Mouse (Mus musculus): ENCODE data around the gene Fam104a.
A peak's percentile ranks its signal among the peaks of the same experiment; 100 is the strongest.

The Fam104a gene

DNA sequence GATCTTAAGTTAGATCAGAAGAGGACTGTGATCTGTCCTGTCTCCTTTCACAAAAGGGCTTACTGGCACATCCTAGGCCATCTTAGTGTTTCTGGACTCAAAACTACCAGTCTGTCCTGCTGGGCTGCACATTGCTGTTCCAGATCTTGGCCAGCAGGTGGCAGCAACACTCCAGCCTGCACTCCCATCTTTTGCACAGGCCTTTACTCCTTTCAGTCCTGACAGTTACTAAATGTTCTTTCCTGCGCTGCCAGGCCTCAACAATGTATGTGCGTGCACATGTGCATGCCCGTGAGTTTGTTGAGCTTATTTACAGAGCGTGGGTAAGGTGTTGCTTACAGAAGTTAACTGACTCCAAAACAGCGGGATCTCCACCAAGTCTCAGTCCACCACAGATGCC is 19.8 kb upstream of the Fam104a start:
- peak; percentile 84 for DNase-seq (ENCODE audit: low read depth, low spot score)

DNA sequence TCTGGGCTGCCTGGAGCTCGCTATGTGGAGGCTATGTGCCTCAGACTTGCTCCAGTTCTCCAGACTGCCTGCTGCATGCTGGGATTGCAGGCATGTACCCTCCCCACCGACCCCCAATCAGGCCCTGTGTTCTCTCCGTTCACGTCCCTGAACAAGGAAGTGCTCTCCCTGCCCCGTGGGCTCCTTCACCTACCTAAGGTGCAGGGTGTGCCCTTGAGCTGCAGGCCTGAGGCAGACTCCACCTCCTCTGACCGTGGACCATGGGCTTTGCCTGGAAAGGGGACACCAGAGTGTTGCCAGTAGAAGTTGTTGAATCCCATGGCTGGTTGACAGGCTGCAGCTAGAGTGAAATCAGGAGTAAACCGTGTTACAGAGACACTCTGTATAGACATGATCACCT is 15.7 kb upstream of the Fam104a start:
- no peak for DNase-seq (ENCODE audit: low read depth, low spot score)

DNA sequence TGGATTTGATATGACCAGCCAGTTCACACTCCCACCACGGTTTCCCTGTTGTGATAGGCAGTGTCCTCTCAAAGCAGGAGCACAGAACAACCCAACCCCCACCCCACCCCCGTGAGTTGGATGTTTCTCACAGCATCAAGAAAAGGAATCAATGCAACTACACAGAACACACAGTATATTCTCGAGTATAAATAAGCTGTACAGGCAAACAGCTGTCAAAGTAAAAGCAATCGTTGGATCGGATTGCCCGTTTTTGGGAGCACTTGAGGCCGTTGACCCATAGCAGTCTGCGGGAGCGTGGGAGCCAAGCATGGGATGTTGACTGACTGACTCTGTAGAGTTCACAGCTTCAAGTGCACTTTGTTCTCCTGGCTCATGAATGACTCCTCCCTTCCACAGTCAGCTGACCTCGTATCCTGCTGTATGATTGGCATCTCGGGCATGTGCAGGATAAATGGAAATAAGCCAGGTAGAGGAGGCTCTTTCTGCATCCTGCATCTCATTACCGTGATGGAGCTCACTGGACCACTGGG is 14.1 kb upstream of the Fam104a start:
- DNase-seq (ENCODE audit: low read depth, low spot score): no peak

DNA sequence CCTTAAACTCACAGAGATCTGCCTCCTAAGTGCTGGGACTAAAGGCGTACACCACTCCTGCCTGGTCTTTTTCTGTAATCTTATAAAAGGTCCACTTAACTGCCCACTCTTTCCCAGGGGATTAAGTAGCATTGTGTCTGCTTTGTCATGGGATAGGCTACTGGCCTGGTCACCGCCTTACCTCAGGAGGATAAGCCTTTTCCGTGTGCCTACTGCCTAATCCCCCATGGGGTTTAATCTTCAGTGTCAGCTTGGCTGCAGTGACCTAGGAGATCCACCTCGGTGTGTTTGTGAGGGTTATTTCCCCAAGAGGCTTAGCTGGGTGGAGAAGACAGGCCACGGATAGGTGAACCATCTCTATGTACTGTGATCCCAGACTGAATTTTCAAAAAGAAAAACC is 13.6 kb upstream of the Fam104a start:
- DNase-seq (ENCODE audit: low read depth, low spot score): no peak

DNA sequence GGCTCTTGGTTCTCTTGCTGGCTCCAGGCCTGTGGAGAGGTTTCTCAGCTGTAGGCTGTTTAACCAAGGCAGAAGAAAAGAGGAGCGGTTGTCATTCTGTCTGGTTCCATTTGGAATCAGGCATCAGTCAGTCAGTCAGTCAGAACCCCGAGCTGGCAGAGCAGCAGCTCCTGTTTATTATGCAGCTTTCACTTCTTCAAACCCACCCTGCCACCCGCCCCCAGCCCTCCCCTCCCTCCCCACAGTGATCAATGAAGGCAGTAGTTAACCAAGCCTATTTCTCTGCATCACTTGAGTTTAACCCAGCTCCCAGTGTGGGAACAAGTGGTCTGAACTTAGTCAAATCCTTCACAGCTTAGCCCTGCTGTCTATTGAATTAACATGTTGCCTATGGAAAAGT is 7.9 kb upstream of the Fam104a start:
- no peak for DNase-seq (ENCODE audit: low read depth, low spot score)

DNA sequence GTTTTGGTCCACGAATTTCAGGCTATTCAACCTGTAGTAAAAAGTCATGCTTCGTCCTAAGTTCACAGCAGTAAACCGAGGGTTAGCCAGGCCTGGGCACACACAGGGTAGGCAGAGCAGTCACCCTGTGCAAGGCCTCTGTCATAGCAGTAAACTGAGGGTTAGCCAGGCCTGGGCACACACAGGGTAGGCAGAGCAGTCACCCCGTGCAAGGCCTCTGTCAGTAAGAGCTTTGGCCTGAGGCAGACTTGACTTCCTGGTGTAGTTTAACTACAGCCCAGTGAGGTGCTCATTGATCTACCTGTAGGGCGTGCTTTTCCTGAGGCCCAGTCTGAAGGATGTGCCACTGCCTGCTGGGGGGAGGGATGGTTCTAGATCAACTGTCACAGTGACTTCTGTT is 7.4 kb upstream of the Fam104a start:
- DNase-seq (ENCODE audit: low read depth, low spot score): no peak

DNA sequence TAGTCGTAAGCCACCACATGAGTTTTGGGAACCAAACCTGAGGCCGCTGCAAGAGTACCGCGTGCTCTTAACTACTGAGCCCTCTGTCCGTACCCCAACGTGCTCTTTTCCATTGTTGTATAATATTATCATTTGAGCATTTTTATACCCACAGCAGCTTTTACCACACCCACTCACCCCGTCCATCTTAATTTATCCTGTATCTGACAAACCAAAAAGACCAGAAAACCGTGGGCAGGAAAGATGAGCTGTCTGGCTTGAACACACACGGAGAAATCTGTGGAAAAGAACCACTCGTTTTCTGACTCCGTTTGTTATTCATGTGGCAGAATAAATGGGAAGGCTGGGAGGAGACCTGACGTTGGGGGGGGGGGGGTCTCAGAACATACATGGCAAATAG is 6.6 kb upstream of the Fam104a start:
- no peak for DNase-seq (ENCODE audit: low read depth, low spot score)

DNA sequence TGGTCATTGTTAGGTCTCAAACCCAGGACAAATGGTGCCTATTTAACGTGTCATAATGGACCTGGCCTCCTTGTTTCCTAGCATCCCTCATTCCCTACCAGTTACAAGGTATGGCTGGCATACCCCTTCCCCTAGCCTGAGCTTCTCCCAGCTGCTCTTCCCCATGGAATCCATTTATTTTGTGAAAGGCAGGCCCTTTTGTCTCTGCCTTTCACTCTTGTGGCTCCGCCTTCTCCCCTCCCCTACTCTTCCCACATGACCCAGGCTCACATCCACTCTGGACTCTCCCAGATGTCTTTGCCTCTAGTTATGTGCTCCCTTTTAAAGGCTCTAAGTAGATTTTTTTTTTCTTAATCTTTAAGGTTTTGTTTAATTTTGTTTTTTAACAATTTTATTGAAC is 3.1 kb upstream of the Fam104a start:
- DNase-seq (ENCODE audit: low read depth, low spot score): peak; percentile 75

DNA sequence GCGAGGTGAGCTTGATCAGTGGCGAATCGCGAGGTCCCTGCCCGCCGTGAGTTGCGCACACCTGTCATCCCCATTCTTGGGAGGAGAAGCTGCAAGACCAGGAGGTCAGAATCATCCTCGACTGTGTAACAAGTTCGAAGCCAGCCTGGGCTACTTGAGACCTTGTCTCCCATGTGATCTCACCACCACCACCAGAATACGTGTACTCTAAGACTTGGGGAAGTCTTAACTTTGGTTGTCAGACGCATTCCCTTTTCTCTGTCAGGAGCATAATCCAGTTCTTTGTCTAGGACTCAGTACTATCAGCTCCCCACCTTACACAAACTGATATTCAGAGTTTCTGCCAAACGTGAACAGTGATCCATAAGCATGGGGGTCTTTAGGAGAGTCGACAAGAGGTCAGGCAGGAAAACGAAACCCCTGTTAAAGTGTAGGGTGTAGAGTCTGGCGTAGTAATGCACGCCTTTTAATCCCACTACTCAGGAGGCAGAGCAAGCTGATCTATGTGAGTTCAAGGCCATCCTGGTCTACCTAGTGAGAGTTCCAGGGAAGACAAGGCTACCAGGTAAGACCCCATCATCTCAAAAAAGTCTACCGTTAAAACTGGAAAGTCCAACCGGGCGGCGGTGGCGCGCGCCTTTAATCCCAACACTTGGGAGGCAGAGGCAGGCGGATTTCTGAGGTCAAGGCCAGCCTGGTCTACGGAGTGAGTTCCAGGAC is 912 bp upstream of the Fam104a start:
- no peak for DNase-seq (ENCODE audit: low read depth, low spot score)

DNA sequence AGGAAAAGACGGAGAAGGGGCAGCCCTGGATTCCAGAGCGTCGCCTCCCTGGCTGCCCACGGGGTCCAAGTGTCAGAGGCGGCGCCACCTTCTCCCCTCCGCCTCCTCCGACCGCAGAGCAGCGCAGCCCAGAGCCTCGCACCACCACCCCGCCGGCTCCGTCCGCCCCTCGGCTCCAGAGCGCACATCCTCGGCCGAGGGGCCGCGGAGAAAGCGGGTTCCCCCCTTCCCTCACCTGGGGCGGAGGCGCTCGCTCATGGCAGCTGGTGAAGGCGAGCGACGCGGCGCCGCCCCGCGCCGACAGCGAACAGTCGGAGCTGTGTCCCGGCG is 363 bp downstream of the Fam104a start:
- DNase-seq (ENCODE audit: low read depth, low spot score): peak; percentile 47

DNA sequence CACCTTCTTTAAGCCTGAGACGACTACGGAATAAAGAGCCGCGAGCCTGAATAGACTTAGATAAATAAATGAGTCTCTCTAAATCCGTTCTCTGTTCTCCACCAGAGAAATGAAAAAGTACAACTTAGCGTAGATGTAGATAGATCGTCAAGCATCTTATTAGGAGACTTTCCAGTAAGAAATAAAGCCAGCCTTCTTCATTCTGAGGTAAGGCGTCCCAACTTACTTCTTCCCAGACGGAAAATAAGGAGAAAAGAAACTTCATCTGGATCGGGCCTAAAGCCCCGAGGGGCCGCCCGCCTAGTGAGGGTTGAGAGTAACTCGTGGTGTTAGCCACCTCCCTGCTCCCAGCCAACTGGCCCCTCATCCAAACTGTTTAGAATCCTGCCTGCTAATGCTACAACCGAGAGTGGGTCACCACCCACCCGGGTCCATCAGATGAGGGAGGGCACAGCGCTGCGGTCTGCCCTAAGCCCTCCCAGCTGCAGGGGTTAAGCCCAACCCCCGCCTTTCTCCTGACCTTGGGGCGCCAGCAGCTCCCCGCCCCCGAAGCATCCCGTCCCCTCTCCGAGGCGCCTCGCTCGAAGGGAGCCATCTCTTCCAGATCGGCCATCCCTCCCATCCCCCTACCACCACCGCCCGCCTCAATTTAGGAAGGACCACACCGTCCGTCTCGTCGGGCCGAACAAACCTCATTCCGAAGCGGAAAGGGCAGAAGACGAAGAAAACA is 893 bp downstream of the Fam104a start:
- DNase-seq (ENCODE audit: low read depth, low spot score): peak; percentile 64

DNA sequence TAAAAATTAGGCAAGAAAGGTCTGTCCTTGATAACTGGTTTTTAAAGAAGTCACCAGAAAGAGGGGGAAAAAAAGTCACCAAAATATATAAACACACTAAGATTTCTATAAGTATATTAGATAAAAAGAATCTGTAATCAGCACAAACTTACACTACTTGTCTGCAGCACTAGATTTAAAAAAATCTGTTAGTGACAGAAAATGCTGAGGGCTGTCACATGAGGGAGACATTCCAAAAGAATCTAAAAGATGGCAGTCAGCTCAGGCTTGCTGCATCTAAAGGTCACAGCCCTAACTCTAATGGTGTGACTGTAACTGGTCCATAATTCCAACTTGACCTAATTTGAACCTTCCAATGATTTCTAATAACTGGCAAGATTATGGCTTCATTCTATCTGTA is 2.0 kb downstream of the Fam104a start:
- DNase-seq (ENCODE audit: low read depth, low spot score): peak; percentile 40

DNA sequence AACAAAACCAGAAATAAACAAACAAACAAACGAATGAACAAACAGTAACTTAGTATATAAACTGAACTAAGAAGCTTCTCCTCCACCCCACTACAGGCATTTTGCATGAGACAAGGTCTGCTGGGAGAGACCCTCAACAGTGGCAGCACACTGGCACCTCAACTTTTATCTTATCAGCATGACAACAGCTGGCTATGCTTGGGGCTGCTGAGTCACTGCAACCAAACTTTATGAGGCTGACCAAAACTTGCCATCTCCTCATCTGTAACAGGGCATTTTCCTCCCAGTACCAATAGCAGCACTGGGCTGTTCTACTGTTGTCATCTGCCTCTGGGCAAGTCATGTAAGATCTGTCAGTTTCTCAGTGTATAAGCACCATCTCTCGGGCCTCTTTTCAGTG is 3.0 kb downstream of the Fam104a start:
- peak; percentile 40 for DNase-seq (ENCODE audit: low read depth, low spot score)

DNA sequence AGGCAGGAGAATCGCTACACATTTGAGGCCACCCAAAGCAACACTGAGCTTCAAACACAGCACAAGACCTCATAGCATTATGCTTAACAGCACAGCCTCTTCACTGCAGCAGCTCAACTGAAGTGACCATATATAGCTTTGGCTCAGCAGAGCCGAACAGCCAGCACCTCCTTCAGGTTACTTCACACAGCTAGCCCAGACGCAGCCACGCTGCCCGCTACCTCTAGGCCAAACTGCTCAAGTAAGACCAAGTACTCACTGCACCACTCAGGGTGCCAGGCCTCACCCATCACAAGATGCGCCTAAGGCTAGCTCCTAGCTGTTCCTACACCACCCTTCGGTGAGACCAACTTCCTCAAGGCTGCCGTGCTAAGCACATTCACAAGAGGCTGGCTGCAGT is 5.6 kb downstream of the Fam104a start:
- DNase-seq (ENCODE audit: low read depth, low spot score): no peak

DNA sequence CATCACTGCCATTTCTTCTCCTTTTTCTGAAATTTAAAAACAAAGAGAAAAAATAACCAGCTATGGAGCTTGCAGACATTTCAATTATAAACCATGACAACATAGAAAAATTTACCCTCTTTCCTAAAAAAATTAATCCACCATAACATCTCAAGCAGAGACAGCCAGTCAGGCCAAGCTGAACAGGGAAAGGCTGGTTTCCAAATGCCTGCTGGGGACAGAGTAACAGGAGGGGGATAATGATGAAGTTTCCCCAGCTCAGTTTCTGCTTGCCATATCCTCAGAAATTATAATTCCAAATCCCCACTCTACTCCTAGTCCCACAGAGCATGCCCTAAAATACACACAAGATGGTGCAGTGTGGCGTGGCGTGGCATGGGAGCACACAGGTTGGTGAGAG is 6.6 kb downstream of the Fam104a start:
- DNase-seq (ENCODE audit: low read depth, low spot score): no peak

DNA sequence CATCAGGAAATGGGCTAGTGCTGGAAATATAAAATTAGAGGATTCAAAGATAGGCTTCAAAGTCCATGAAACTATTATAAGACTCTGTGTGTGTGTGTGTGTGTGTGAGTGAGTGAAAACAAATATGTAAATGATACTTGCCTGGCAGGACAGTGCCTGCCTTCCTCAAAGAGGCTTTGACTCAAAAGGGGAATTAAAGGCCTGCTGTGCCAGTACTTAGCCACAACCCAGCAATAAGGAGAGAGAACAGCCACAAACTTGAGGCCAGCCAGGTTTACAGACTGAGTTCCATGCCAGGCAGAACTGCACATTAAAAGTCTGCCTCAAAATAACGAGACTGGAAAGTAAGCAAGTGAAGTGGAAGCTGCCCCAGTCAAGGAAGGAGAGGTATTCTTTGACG is 7.1 kb downstream of the Fam104a start:
- DNase-seq (ENCODE audit: low read depth, low spot score): no peak

DNA sequence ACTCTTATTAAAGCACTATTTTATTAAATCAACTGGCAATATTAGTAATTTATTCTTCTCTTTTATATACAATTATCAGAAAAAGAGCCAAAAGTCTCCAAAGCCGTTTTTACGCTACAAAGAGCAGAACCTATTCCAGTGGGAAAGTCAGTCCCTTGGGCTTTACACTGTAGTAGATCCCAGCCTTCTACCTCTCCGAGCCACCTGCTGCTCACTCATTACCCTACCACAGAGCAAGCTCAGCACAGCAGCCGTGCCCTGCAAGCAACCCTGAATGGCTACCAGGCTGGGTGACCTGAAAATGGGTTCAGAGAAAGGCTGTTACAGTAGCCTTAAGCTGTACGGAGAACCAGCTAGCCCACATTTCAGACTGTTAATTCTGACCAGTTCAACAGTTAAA is 9.4 kb downstream of the Fam104a start:
- no peak for DNase-seq (ENCODE audit: low read depth, low spot score)

DNA sequence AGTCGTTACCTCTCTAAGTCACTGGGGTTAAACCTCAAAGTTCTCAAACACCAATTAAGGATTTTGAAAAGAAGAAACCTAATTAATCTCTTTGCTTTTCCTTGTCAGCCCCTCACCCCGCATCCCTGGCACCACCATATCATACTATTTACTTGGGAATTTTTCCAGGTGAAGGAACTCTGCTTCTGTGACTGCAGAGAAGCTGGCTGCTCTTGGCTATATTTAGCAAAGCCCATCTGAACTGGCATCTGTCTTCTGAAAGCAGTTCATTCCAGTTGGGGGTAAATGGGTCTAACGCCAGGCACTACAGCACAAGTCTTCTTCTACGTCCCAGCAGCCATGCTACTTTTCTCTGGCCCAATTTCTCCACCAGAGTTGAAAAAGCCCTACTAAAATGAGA is 10.3 kb downstream of the Fam104a start:
- no peak for DNase-seq (ENCODE audit: low read depth, low spot score)

DNA sequence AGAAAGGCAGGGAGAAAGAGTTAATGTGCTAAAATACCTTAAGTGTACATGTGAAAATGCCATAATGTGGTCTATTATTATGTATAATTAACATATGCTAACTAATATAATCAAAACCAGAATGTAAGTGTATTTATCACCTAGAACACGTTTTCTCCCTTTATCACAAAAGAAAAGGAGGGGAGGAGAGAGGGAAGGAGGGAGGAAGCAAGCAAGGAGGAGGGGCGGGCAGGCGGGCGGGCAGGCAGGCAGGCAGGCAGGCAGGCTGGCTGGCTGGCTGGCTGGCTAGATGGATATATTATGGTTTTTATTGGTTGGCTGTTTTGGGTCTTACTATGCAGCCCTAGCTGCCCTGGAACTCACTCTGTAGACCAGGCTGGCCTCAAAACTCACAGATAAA is 14.2 kb downstream of the Fam104a start:
- DNase-seq (ENCODE audit: low read depth, low spot score): no peak

DNA sequence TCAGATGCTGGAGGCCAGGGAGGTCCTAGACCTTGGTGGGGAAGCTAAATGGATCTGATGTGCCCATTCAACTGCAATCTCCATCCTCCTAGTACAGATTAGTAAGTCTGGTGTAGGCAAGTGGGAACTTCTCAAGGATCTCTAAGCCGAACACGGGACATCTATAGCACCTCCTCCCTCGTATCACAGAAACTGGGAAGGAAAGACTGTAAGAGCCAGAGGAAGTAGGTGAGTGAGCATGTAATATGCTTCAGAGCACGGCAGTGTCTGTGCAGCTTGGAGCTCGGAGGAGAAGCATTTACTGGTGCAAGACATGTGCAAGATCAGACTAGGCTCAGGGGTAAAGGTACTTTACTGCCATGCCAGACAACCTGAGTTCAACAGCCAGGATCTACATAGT is 15.1 kb downstream of the Fam104a start:
- no peak for DNase-seq (ENCODE audit: low read depth, low spot score)

DNA sequence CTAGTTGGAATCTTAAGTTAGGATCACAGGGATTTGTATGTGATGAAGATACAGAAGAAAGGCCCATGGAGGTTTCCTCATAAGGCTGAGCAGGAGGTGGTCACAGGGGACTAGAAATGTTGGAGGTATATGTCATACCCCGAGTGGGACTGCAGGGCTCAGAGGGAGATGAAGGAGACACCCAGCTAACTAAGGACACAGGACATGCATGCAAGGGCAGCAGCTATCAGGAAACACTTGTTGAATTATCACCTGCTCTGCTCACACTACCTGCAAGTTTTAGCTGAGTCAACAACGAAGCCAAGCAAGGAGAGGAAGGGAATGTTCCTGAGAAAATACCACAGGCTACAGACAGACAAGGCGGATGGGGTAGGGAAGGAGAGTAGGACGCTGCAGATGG is 16.3 kb downstream of the Fam104a start:
- DNase-seq (ENCODE audit: low read depth, low spot score): no peak

DNA sequence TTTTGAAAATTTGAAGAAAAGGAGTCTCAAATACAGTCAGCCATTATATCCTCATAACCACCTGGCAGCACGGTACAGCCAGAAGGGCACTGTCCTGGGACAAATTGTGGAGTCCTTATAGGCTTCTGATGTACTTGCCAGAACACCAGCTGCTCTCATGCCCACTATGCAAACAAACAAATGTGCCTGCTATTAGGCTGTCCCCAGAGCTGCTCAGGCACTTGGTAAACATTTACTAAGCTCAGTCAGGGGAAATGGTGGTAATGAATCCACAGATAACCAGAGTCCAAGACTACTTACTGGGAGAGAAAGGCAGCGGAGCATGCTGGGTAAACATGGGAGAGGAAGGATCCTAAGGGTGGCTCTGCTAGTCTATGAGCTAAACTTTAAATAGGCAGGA is 16.8 kb downstream of the Fam104a start:
- no peak for DNase-seq (ENCODE audit: low read depth, low spot score)

DNA sequence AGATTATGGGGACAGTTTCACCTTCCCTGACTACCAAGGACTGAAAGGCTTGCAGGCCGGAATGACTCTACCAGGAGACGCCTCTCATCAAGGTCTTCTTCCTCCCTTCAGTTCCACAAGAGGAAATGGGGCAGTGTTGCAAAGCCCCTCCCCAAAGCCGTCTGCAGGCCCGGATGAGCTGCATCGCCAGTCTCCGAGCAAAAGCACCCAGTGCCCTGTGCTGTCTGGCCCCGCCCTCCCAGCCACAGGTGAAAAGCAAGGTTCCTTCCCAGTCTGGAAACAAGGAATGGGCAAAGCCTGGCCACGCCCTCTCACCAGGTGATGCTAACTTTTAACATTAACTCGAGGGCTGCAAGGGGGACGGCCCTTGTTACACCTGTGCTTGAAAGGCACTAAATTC is 17.3 kb downstream of the Fam104a start:
- no peak for DNase-seq (ENCODE audit: low read depth, low spot score)

Measured in 3T3-L1 (cell line).